Mouse (Mus musculus) testis, adult 2 months (tissue): ENCODE data around the gene Csrnp3.

Experiments
- CTCF ChIP-seq: fragments of 200-500 bp; IDR thresholded peaks from 2 replicates; pipeline ENCODE4 v1.5.1; 2012; ENCODE audit warnings: low read depth, mild to moderate bottlenecking, inconsistent platforms, low read length, moderate library complexity; ENCODE audit not compliant: control insufficient read depth, insufficient read depth, insufficient replicate concordance
- POLR2A ChIP-seq: fragments of 200-500 bp; IDR thresholded peaks from 2 replicates; pipeline ENCODE4 v1.6.1; 2012; ENCODE audit warnings: low read depth, mild to moderate bottlenecking, inconsistent platforms, low read length, moderate library complexity; ENCODE audit not compliant: control insufficient read depth

DNA sequence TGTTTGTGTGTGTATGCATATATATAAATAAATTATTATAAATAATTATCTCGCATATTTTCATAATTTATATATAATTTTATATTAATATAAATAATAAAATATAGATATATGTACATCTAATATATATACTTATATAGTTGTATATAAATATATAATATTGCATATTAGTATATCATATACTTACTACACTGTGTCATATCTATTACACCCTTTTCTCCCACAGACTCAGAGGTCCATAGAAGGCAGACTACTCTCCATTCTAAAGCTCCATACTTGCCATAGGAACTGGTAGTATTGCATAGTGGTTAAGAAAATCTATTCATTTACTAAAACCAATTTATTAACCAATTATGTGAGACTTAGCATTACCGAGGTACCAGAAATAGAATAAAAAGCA, 164.1 kb downstream of the Csrnp3 start:
- no peak for TF ChIP-seq CTCF
- TF ChIP-seq POLR2A: no peak
